Mouse (Mus musculus) cerebellum, adult (tissue): ENCODE measurements around the gene Phpt1.
A peak's percentile ranks its signal among the peaks of the same experiment; 100 is the strongest.
"Not testable (repeated sequence)": the region's sequence is repeated elsewhere in the genome, so short reads cannot be mapped to it uniquely, and the experiment has no call there.

Experiments used
- ATAC-seq: cut with Nextera tagmentation; 2 replicates; pipeline ENCODE4 v1.9.2; 2017; ENCODE audit warnings: mild to moderate bottlenecking, moderate library complexity, mixed read lengths; ENCODE audit not compliant: insufficient number of reproducible peaks, low FRiP score, low TSS enrichment

Gene Phpt1

DNA sequence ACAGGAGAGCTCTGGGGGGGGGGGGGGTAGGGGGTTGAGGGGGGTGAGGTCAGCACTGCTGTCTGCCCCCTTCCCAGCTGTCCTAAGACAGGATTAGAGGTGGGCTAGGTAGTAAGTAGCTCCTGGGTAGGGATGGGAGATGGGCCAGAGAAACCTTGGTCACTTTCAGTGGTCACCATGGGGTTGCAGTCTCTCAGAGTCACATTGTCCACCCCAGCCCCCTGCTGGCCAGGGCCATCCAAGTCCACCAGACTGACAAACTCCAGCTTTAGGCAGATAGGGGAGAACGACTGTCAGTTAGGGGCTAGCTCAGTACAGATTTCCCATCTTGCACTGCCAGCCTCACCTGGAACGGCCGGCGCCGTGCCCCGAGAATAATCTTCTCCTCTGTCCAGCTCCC lies 8.5 kb downstream of the Phpt1 start:
- no peak for ATAC-seq

DNA sequence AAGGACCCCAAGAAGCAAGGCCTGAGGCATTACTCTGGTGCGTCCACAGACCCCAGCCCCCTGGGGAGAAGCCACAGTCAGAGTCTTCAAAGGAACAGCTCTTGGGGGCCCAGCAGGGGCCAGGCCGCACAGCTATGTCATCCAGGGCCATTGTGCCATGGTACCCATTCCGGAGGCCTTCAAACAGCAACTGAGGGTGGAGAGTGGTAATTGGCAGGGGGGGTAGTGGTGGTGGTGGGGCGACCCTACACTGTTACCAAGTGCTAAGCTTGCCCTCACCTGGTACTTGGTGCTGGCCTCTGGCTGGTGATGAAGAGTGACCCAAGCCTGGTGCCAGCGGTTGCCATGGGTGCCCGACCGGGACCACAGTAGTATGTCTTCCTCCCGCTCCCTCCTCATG lies 9.3 kb downstream of the Phpt1 start:
- ATAC-seq: no peak

GRCm38 (mm10) chr2:25561946-25562345 lies 13.1 kb downstream of the Phpt1 start:
- no peak for ATAC-seq

DNA sequence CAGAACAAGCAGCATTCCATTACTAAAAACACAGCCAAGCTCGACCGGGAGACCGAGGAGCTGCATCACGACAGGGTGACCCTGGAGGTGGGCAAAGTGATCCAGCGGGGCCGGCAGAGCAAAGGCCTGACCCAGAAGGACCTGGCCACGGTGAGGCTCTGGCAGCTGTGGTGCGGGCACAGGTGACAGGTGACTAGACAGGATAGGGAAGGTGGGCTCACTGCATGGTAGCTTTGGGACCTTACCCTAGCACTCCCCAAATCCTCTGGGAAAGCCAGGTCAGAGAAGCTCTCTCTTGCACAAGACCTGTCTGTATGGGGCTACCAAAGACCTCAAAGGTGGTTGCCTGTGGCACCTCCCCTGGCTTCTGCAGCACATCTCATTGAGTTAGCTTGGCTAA lies 14.5 kb downstream of the Phpt1 start:
- ATAC-seq: no peak

DNA sequence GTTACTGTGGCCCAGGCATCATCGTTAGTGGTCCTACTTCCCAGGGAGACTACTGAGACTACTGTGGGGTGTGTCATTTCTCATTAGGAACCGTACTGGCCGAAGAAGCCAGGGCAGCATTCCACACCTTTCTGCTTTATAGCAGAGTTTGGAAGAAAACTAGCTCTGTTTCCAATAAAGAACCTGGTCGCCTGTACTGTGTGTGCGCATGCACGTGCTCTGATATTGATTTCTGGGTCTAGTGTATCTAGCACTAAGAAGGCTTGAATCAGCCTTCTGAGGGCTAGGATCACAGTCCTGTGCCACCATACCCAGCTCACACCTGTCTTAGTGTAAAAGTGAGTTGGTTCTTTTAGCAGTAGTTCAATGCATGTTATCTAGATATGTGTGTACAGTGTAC lies 16.2 kb downstream of the Phpt1 start:
- ATAC-seq: no peak

- no peak for ATAC-seq
These were observed 17.1 kb downstream of the Phpt1 start for GRCm38 (mm10) chr2:25557964-25558360.

DNA sequence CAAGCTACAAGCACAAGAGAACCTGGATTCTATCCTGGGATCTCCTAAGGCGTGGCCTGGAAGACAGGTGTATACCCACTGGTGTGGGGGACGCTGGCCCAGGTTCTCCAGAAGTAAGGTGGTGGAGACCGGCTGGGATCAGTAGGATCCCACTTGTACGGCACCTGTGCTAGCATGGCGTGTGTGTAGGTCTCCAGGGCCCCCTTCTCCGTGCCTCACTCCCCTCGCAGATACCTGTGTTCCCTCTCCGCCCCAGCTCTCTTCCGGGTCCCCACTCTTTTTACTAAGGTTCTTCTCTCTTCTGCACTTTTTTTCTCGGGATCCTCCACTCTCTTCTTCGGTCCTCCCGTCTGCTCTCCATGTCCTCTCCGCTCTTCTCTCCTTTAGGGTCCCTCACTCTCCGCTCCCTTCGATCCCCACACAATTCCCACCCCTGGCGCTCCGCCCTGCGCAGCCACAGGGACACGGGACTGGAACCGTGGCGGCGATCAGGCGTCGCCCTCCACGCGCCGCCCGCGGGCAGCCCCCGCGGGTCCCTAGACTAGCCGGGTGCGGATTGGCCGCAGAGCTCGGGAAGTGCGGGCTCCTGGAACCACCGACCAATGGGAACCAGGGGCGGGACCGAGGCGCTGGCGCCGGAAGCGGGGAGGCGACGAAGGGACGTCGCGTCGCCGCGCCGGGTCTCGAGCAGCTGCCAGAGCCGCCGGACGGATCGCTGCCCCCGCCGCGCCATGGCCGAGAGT lies 17.6 kb downstream of the Phpt1 start, which contains the start of gene Edf1:
TSS of gene Edf1 (plus strand) at position 627 of the 743 bp plus-strand sequence.
- peak; percentile 90 for ATAC-seq

- no peak for ATAC-seq
These were observed 18.7 kb downstream of the Phpt1 start for GRCm38 (mm10) chr2:25556296-25556695.

DNA sequence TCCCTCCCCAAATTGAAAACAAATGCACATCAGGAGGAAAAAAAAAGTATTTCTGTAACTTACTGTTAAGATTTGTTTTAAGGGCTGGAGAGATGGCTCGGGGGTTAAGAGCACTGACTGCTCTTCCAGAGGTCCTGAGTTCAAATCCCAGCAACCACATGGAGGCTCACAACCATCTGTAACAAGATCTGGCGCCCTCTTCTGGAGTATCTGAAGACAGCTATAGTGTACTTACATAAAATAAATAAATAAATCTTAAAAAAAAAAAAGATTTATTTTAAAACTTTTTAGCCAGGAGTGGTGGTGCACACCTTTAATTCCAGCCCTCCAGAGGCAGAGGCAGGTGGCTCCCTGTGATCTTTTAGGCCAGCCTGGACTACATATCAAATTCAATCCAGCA lies 19.5 kb downstream of the Phpt1 start:
- ATAC-seq: not testable (repeated sequence)

- not testable (repeated sequence) for ATAC-seq
These were observed 21.7 kb downstream of the Phpt1 start for GRCm38 (mm10) chr2:25553171-25553786.

GRCm38 (mm10) chr2:25551186-25551585 lies 23.8 kb downstream of the Phpt1 start:
- no peak for ATAC-seq

GRCm38 (mm10) chr2:25549021-25549991 lies 25.7 kb downstream of the Phpt1 start:
- ATAC-seq: no peak

DNA sequence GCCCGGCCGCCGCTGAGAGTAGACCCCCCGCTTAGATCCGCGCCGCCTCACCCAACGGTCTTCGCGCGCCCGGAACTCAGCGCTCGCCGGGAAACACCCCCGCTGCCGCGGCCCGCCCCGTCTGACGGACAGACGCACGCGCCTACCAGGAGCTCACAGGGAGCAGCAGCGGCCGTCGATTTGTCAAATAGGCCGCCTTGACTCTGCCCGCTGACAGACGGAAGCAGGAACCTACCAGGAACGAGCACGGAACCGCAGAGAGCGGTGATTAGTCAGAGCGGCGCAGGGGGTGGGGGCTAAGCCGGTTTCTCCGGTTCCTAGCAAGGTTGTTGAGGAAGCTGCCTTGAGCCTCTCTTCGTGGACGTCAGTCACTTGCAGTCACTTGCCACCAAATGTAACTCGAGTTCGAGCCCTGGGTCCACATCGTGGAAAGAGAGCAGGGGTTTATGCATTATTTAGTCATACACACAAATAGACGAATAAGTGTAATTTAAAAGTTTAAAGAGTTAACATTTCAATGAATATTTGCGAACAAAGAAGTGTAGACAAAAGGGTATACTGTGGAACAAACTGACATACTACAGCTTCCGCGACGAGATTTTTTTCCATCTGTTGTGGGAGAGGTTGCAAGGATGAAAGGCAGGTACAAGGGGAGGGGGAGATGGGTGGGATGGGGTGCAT lies 28.1 kb downstream of the Phpt1 start, which contains the start of gene Traf2:
TSS of gene Traf2 (minus strand) at position 130 of the 681 bp plus-strand sequence.
- peak; percentile 98 for ATAC-seq

GRCm38 (mm10) chr2:25545996-25546810 lies 28.8 kb downstream of the Phpt1 start:
- ATAC-seq: no peak

GRCm38 (mm10) chr2:25541644-25542367 lies 33.2 kb downstream of the Phpt1 start:
- ATAC-seq: no peak

GRCm38 (mm10) chr2:25540541-25540948 lies 34.5 kb downstream of the Phpt1 start:
- ATAC-seq: no peak

DNA sequence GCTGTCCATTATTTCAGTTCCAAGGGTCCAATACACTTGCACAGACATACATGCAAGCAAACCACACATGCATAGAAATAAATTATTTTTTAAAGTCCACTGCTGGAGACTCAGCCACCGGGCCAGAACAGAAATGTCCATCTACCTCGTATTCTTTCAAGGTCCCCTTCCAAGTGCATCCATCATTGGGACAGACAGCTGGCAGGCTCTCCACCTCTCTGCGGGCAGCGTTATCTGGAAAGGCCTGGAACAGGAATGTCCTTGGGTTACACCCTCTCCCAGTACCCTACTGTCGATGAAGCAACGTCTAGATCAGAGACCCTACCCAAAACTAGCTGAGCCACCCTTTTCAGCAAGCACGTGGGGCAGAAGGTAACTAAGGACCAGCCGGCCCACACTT lies 38.5 kb downstream of the Phpt1 start:
- no peak for ATAC-seq

- ATAC-seq: no peak
These were observed 40.2 kb downstream of the Phpt1 start for GRCm38 (mm10) chr2:25534866-25535182.
